Mouse (Mus musculus): ENCODE measurements around the gene Gabbr2. TPM values are rescaled to one million over a fixed set of nuclear protein-coding genes. Genes with fewer than 3 reads are reported as not detected.

Gabbr2 gene
- polyA plus RNA-seq, 1 experiment = not detected

- no peaks in the 10 kb centered on the region for H3K79me3 ChIP-seq (ENCODE audit: low read depth)
- TF ChIP-seq CEBPB (IDR thresholded peaks at IDR 0.05; ENCODE audit: low read depth) = no peak
- TF ChIP-seq MYOG (IDR thresholded peaks at IDR 0.05; ENCODE audit: control insufficient read depth, extremely low read depth, insufficient read length) = no peak
- TF ChIP-seq CTCF (IDR thresholded peaks at IDR 0.05; ENCODE audit: control insufficient read depth, insufficient read depth, insufficient read length) = no peak
- TF ChIP-seq USF1 (IDR thresholded peaks at IDR 0.05; ENCODE audit: low read depth) = no peak
- no peak for TF ChIP-seq FOSL1 (IDR thresholded peaks at IDR 0.05; ENCODE audit: insufficient read depth, low read length, poor library complexity, severe bottlenecking)
- TF ChIP-seq MYOD1 (IDR thresholded peaks at IDR 0.05; ENCODE audit: control insufficient read depth, insufficient read length, low read depth) = no peak
- TF ChIP-seq MAX (IDR thresholded peaks at IDR 0.05) = no peak
- no peak overlapping the region for H3ac ChIP-seq (ENCODE audit: control insufficient read depth, insufficient read length, low read depth)
- H3K4me3 ChIP-seq (ENCODE audit: insufficient read depth, poor library complexity, severe bottlenecking) = no peak overlapping the region
- no peaks in the 10 kb centered on the region for H3K27me3 ChIP-seq (ENCODE audit: control insufficient read depth, insufficient read depth, insufficient read length)
- H3K36me3 ChIP-seq (ENCODE audit: control insufficient read depth, insufficient read depth) = no peaks in the 10 kb centered on the region
- no peaks in the 10 kb centered on the region for H3K79me2 ChIP-seq (ENCODE audit: control insufficient read depth, insufficient read depth)
Measured at GRCm38 (mm10) chr4:46774652-46775051, 217.0 kb downstream of the Gabbr2 start.

GRCm38 (mm10) chr4:46773243-46773642 is 218.4 kb downstream of the Gabbr2 start:
- H3ac ChIP-seq (ENCODE audit: control insufficient read depth, insufficient read length, low read depth) = no peak overlapping the region
- no peaks in the 10 kb centered on the region for H3K27me3 ChIP-seq (ENCODE audit: control insufficient read depth, insufficient read depth, insufficient read length)
- H3K4me3 ChIP-seq (ENCODE audit: insufficient read depth, poor library complexity, severe bottlenecking) = no peak overlapping the region
- TF ChIP-seq CEBPB (IDR thresholded peaks at IDR 0.05; ENCODE audit: low read depth) (no peak), MYOG (IDR thresholded peaks at IDR 0.05; ENCODE audit: control insufficient read depth, extremely low read depth, insufficient read length) (no peak), CTCF (IDR thresholded peaks at IDR 0.05; ENCODE audit: control insufficient read depth, insufficient read depth, insufficient read length) (no peak), MYOD1 (IDR thresholded peaks at IDR 0.05; ENCODE audit: control insufficient read depth, insufficient read length, low read depth) (no peak), FOSL1 (IDR thresholded peaks at IDR 0.05; ENCODE audit: insufficient read depth, low read length, poor library complexity, severe bottlenecking) (no peak)
- H3K79me2 ChIP-seq (ENCODE audit: control insufficient read depth, insufficient read depth) = no peaks in the 10 kb centered on the region
- no peaks in the 10 kb centered on the region for H3K79me3 ChIP-seq (ENCODE audit: low read depth)
- no peaks in the 10 kb centered on the region for H3K36me3 ChIP-seq (ENCODE audit: control insufficient read depth, insufficient read depth)

GRCm38 (mm10) chr4:46772591-46772990 is 219.1 kb downstream of the Gabbr2 start:
- Histone ChIP-seq H3K79me3 (ENCODE audit: low read depth) (no peaks in the 10 kb centered on the region), H3K79me2 (ENCODE audit: control insufficient read depth, insufficient read depth) (no peaks in the 10 kb centered on the region), H3ac (ENCODE audit: control insufficient read depth, insufficient read length, low read depth) (no peak overlapping the region), H3K27me3 (ENCODE audit: control insufficient read depth, insufficient read depth, insufficient read length) (no peaks in the 10 kb centered on the region), H3K36me3 (ENCODE audit: control insufficient read depth, insufficient read depth) (no peaks in the 10 kb centered on the region), H3K4me3 (ENCODE audit: insufficient read depth, poor library complexity, severe bottlenecking) (no peak overlapping the region)
- TF ChIP-seq MYOD1 (IDR thresholded peaks at IDR 0.05; ENCODE audit: control insufficient read depth, insufficient read length, low read depth) (no peak), MAX (IDR thresholded peaks at IDR 0.05) (no peak), CEBPB (IDR thresholded peaks at IDR 0.05; ENCODE audit: low read depth) (no peak), CTCF (IDR thresholded peaks at IDR 0.05; ENCODE audit: control insufficient read depth, insufficient read depth, insufficient read length) (no peak), USF1 (IDR thresholded peaks at IDR 0.05; ENCODE audit: low read depth) (no peak), MYOG (IDR thresholded peaks at IDR 0.05; ENCODE audit: control insufficient read depth, extremely low read depth, insufficient read length) (no peak), FOSL1 (IDR thresholded peaks at IDR 0.05; ENCODE audit: insufficient read depth, low read length, poor library complexity, severe bottlenecking) (no peak)

- no peaks in the 10 kb centered on the region for H3K79me3 ChIP-seq (ENCODE audit: low read depth)
- H3K27me3 ChIP-seq (ENCODE audit: control insufficient read depth, insufficient read depth, insufficient read length) = no peaks in the 10 kb centered on the region
- H3K79me2 ChIP-seq (ENCODE audit: control insufficient read depth, insufficient read depth) = no peaks in the 10 kb centered on the region
- no peak overlapping the region for H3ac ChIP-seq (ENCODE audit: control insufficient read depth, insufficient read length, low read depth)
- H3K4me3 ChIP-seq (ENCODE audit: insufficient read depth, poor library complexity, severe bottlenecking) = no peak overlapping the region
- no peak for TF ChIP-seq USF1 (IDR thresholded peaks at IDR 0.05; ENCODE audit: low read depth)
- H3K36me3 ChIP-seq (ENCODE audit: control insufficient read depth, insufficient read depth) = no peaks in the 10 kb centered on the region
Measured at GRCm38 (mm10) chr4:46771116-46771515, 220.6 kb downstream of the Gabbr2 start.

- H3K27me3 ChIP-seq (ENCODE audit: control insufficient read depth, insufficient read depth, insufficient read length) = no peaks in the 10 kb centered on the region
- H3K79me2 ChIP-seq (ENCODE audit: control insufficient read depth, insufficient read depth) = no peaks in the 10 kb centered on the region
- H3K36me3 ChIP-seq (ENCODE audit: control insufficient read depth, insufficient read depth) = no peaks in the 10 kb centered on the region
- H3K4me3 ChIP-seq (ENCODE audit: insufficient read depth, poor library complexity, severe bottlenecking) = no peak overlapping the region
- H3K79me3 ChIP-seq (ENCODE audit: low read depth) = no peaks in the 10 kb centered on the region
- TF ChIP-seq USF1 (IDR thresholded peaks at IDR 0.05; ENCODE audit: low read depth) = no peak
- no peak for TF ChIP-seq FOSL1 (IDR thresholded peaks at IDR 0.05; ENCODE audit: insufficient read depth, low read length, poor library complexity, severe bottlenecking)
- no peak for TF ChIP-seq CTCF (IDR thresholded peaks at IDR 0.05; ENCODE audit: control insufficient read depth, insufficient read depth, insufficient read length)
- TF ChIP-seq MAX (IDR thresholded peaks at IDR 0.05) = no peak
- TF ChIP-seq MYOD1 (IDR thresholded peaks at IDR 0.05; ENCODE audit: control insufficient read depth, insufficient read length, low read depth) = no peak
- no peak for TF ChIP-seq CEBPB (IDR thresholded peaks at IDR 0.05; ENCODE audit: low read depth)
- no peak for TF ChIP-seq MYOG (IDR thresholded peaks at IDR 0.05; ENCODE audit: control insufficient read depth, extremely low read depth, insufficient read length)
- H3ac ChIP-seq (ENCODE audit: control insufficient read depth, insufficient read length, low read depth) = no peak overlapping the region
Measured at GRCm38 (mm10) chr4:46770635-46771034, 221.0 kb downstream of the Gabbr2 start.

GRCm38 (mm10) chr4:46770090-46770489 is 221.6 kb downstream of the Gabbr2 start:
- no peaks in the 10 kb centered on the region for H3K79me2 ChIP-seq (ENCODE audit: control insufficient read depth, insufficient read depth)
- H3K79me3 ChIP-seq (ENCODE audit: low read depth) = no peaks in the 10 kb centered on the region
- TF ChIP-seq MYOG (IDR thresholded peaks at IDR 0.05; ENCODE audit: control insufficient read depth, extremely low read depth, insufficient read length) (no peak), USF1 (IDR thresholded peaks at IDR 0.05; ENCODE audit: low read depth) (no peak), MAX (IDR thresholded peaks at IDR 0.05) (no peak), FOSL1 (IDR thresholded peaks at IDR 0.05; ENCODE audit: insufficient read depth, low read length, poor library complexity, severe bottlenecking) (no peak), CEBPB (IDR thresholded peaks at IDR 0.05; ENCODE audit: low read depth) (no peak), MYOD1 (IDR thresholded peaks at IDR 0.05; ENCODE audit: control insufficient read depth, insufficient read length, low read depth) (no peak), CTCF (IDR thresholded peaks at IDR 0.05; ENCODE audit: control insufficient read depth, insufficient read depth, insufficient read length) (no peak)

More at GRCm38 (mm10) chr4:46770090-46770489, 221.6 kb downstream of the Gabbr2 start:
- no peaks in the 10 kb centered on the region for H3K27me3 ChIP-seq (ENCODE audit: control insufficient read depth, insufficient read depth, insufficient read length)
- H3K4me3 ChIP-seq (ENCODE audit: insufficient read depth, poor library complexity, severe bottlenecking) = no peak overlapping the region
- H3ac ChIP-seq (ENCODE audit: control insufficient read depth, insufficient read length, low read depth) = no peak overlapping the region
- no peaks in the 10 kb centered on the region for H3K36me3 ChIP-seq (ENCODE audit: control insufficient read depth, insufficient read depth)

All from C2C12 (cell line).